Mouse (Mus musculus) limb, embryonic 11.5 days (tissue): ENCODE measurements around the gene Tmc6. TPM values are rescaled to one million over a fixed set of nuclear protein-coding genes. Genes with fewer than 3 reads are reported as not detected.

Experiments
- ATAC-seq: fragments of 200-750 bp; cut with Nextera tagmentation; 2 replicates; pipeline ENCODE4 v1.8.0; 2017; ENCODE audit warnings: low read depth; ENCODE audit not compliant: insufficient number of reproducible peaks, low FRiP score, low TSS enrichment
- DNase-seq: peaks from one replicate; pipeline ENCODE4 v3.0.0-alpha.2; 2015; ENCODE audit warnings: low spot score
- H3K27ac ChIP-seq: fragments of 300-500 bp; sonication (generic); replicated peaks from 2 replicates; pipeline ENCODE4 v1.5.1; 2014; ENCODE audit warnings: low read depth, mild to moderate bottlenecking, low read length
- H3K27me3 ChIP-seq: fragments of 300-500 bp; sonication (generic); 2 replicates; pipeline ENCODE4 v1.6.1; 2014; ENCODE audit warnings: mild to moderate bottlenecking, low read length, mixed read lengths; ENCODE audit not compliant: control insufficient read depth, insufficient read depth
- H3K36me3 ChIP-seq: fragments of 300-500 bp; sonication (generic); 2 replicates; pipeline ENCODE4 v1.6.1; 2014; ENCODE audit warnings: mild to moderate bottlenecking, low read length, moderate library complexity, mixed read lengths; ENCODE audit not compliant: control insufficient read depth, insufficient read depth
- H3K4me1 ChIP-seq: fragments of 300-500 bp; sonication (generic); 2 replicates; pipeline ENCODE4 v1.6.1; 2014; ENCODE audit warnings: low read length, mixed read lengths; ENCODE audit not compliant: control insufficient read depth, insufficient read depth
- H3K4me2 ChIP-seq: fragments of 300-500 bp; sonication (generic); 2 replicates; pipeline ENCODE4 v1.6.1; 2014; ENCODE audit warnings: low read depth, mild to moderate bottlenecking, moderate library complexity; ENCODE audit not compliant: severe bottlenecking
- H3K4me3 ChIP-seq: fragments of 300-500 bp; sonication (generic); 2 replicates; pipeline ENCODE4 v1.5.1; 2014; ENCODE audit warnings: low read depth, low read length
- H3K9ac ChIP-seq: fragments of 300-500 bp; sonication (generic); 2 replicates; pipeline ENCODE4 v1.6.1; 2014; ENCODE audit warnings: mild to moderate bottlenecking, low read length
- H3K9me3 ChIP-seq: fragments of 300-500 bp; sonication (generic); 2 replicates; pipeline ENCODE4 v1.6.1; 2016; ENCODE audit warnings: low read length; ENCODE audit not compliant: control insufficient read depth
- WGBS: fragments of 180-500 bp; shearing (Covaris S2); extraction: QIAGEN DNeasy Blood & Tissue Kit; methylation state at CpG from one replicate; pipeline ENCODE4 v1.1.7; 2014; 5-methylcytosine and 5-hydroxymethylcytosine counted together
- polyA plus RNA-seq: library from polyadenylated mRNA; unstranded; fragments of >200 nt; fragmentation: Nextera tagmentation; extraction: Ambion mirVana; gene quantifications from 2 replicates; pipeline ENCODE4 v1.2.1, GENCODE M21; 2014

Tmc6 gene
- polyA plus RNA-seq, 1 experiment from 2014 or later, result 19.3 TPM

- ATAC-seq (peak; percentile 36; the same call in 1 of the 2 replicates), DNase-seq (no peak)
- peak overlapping the region; percentile 81 for H3K4me3 ChIP-seq
- peaks cover 20% of the 10 kb centered on the region for H3K4me1 ChIP-seq
- no peaks in the 10 kb centered on the region for H3K27me3 ChIP-seq
- WGBS, result 11% methylated on average over 5 of the region's 5 CpGs
- H3K9ac ChIP-seq, result peak overlapping the region; percentile 93
- H3K36me3 ChIP-seq, result peaks cover 6% of the 10 kb centered on the region; the same call in 1 of the 2 replicates
- H3K4me2 ChIP-seq, result peak overlapping the region; percentile 90
- peak overlapping the region; percentile 95 for H3K27ac ChIP-seq
- H3K9me3 ChIP-seq, result no peaks in the 10 kb centered on the region
These were observed 44.2 kb upstream of the Tmc6 start for GRCm38 (mm10) chr11:117826164-117826563.

DNA sequence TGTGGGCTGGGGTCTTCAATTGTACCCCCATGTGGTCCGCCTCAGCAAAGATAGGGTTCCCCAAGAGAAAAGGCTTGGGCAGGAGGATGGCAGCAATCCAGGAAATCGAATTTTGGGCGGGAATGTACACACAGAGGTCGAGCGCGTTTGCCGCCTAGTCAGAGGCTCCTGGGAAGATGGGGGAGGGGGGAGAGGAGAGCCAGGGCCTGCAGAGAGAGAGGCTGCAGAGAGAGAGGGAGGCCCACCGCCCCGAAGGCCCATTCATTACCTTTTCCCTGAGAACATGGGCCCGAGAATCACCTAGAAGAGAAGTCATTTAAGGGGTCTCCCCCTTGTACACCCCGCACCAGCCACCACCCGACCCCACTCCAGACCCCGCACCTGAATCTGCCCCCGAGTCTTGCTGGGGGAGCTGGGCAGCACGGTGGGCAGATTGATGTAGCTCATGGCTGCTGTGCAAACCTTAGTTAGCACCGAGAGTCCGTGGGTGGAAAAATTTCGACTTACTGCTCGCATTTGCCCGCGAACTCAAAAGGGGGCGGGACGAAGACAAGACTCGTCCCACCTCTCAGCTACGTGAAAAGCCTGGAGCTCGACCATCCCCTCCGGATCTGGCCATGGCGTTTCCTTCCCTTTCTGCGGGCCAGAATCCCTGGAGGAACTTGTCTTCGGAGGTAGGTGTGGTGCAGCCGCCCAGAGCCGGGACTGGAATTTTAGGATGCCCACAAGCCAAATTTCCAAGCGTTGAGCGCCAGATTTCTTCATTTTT is 43.5 kb upstream of the Tmc6 start, which contains the start of the genes Afmid and Tk1:
Gene Afmid, plus strand, starts transcription at position 592 of the 769 bp plus-strand sequence.
Gene Tk1, minus strand, starts transcription at position 760 of the 769 bp plus-strand sequence.
- Histone ChIP-seq H3K27ac (peak within 1 kb of the TSS; percentile 95), H3K36me3 (peaks cover 10% of the 10 kb centered on the region), H3K4me3 (peak within 1 kb of the TSS; percentile 81), H3K27me3 (no peaks in the 10 kb centered on the region), H3K4me2 (peak within 1 kb of the TSS; percentile 90), H3K4me1 (peaks cover 20% of the 10 kb centered on the region), H3K9ac (peak within 1 kb of the TSS; percentile 93), H3K9me3 (no peaks in the 10 kb centered on the region)
- 0% methylated on average over 34 of the region's 34 CpGs for WGBS
- DNase-seq, result peak; percentile 90
- ATAC-seq, result peak; percentile 71; the same call in 1 of the 2 replicates

GRCm38 (mm10) chr11:117824060-117824969 is 42.3 kb upstream of the Tmc6 start:
- no peaks in the 10 kb centered on the region for H3K9me3 ChIP-seq
- H3K9ac ChIP-seq, result peak overlapping the region; percentile 93
- H3K27me3 ChIP-seq, result no peaks in the 10 kb centered on the region
- H3K4me2 ChIP-seq, result peak overlapping the region; percentile 90
- no peak overlapping the region for H3K27ac ChIP-seq
- peaks cover 20% of the 10 kb centered on the region for H3K4me1 ChIP-seq
- WGBS, result 29% methylated on average over 23 of the region's 23 CpGs
- ATAC-seq (no peak), DNase-seq (peak; percentile 92)
- H3K36me3 ChIP-seq, result peaks cover 13% of the 10 kb centered on the region
- peak overlapping the region; percentile 81 for H3K4me3 ChIP-seq

GRCm38 (mm10) chr11:117823411-117823810 is 41.4 kb upstream of the Tmc6 start:
- peaks cover 20% of the 10 kb centered on the region for H3K4me1 ChIP-seq
- no peak for ATAC-seq

GRCm38 (mm10) chr11:117822728-117823241 is 40.8 kb upstream of the Tmc6 start:
- ATAC-seq (no peak), DNase-seq (no peak)
- no peak overlapping the region for H3K4me2 ChIP-seq
- H3K27me3 ChIP-seq, result no peaks in the 10 kb centered on the region
- H3K4me1 ChIP-seq, result peaks cover 20% of the 10 kb centered on the region
- H3K36me3 ChIP-seq, result peaks cover 20% of the 10 kb centered on the region
- H3K9me3 ChIP-seq, result no peaks in the 10 kb centered on the region
- H3K27ac ChIP-seq, result no peak overlapping the region
- H3K4me3 ChIP-seq, result no peak overlapping the region
- WGBS, result 93% methylated on average over 7 of the region's 7 CpGs
- no peak overlapping the region for H3K9ac ChIP-seq

More at GRCm38 (mm10) chr11:117823411-117823810, 41.4 kb upstream of the Tmc6 start:
- peaks cover 18% of the 10 kb centered on the region for H3K36me3 ChIP-seq
- no peak for DNase-seq
- no peak overlapping the region for H3K4me2 ChIP-seq
- 91% methylated on average over 6 of the region's 6 CpGs for WGBS
- H3K9me3 ChIP-seq, result no peaks in the 10 kb centered on the region
- H3K9ac ChIP-seq, result no peak overlapping the region
- no peak overlapping the region for H3K27ac ChIP-seq
- no peaks in the 10 kb centered on the region for H3K27me3 ChIP-seq
- H3K4me3 ChIP-seq, result no peak overlapping the region

GRCm38 (mm10) chr11:117821868-117822267 is 39.9 kb upstream of the Tmc6 start:
- no peak overlapping the region for H3K9ac ChIP-seq

GRCm38 (mm10) chr11:117820173-117820572 is 38.2 kb upstream of the Tmc6 start:
- Histone ChIP-seq H3K27ac (no peak overlapping the region), H3K4me1 (peaks cover 10% of the 10 kb centered on the region), H3K9ac (no peak overlapping the region), H3K9me3 (no peaks in the 10 kb centered on the region), H3K4me3 (no peak overlapping the region), H3K36me3 (peaks cover 26% of the 10 kb centered on the region), H3K27me3 (no peaks in the 10 kb centered on the region), H3K4me2 (no peak overlapping the region)
- ATAC-seq, result no peak
- 92% methylated on average over 7 of the region's 7 CpGs for WGBS
- DNase-seq, result no peak

More at GRCm38 (mm10) chr11:117821868-117822267, 39.9 kb upstream of the Tmc6 start:
- peaks cover 21% of the 10 kb centered on the region for H3K36me3 ChIP-seq
- no peak overlapping the region for H3K4me2 ChIP-seq
- no peak overlapping the region for H3K27ac ChIP-seq
- H3K4me3 ChIP-seq, result no peak overlapping the region
- no peaks in the 10 kb centered on the region for H3K27me3 ChIP-seq
- WGBS, result 89% methylated on average over 9 of the region's 9 CpGs
- H3K9me3 ChIP-seq, result no peaks in the 10 kb centered on the region
- peaks cover 17% of the 10 kb centered on the region for H3K4me1 ChIP-seq
- ATAC-seq (no peak), DNase-seq (no peak)

- Histone ChIP-seq H3K9me3 (no peaks in the 10 kb centered on the region), H3K9ac (no peak overlapping the region), H3K27me3 (no peaks in the 10 kb centered on the region), H3K4me2 (no peak overlapping the region), H3K36me3 (peaks cover 30% of the 10 kb centered on the region), H3K27ac (no peak overlapping the region), H3K4me3 (no peak overlapping the region), H3K4me1 (peaks cover 5% of the 10 kb centered on the region)
- no peak for ATAC-seq
- WGBS, result 72% methylated on average over 8 of the region's 8 CpGs
- no peak for DNase-seq
These were observed 37.1 kb upstream of the Tmc6 start for GRCm38 (mm10) chr11:117819095-117819494.
